Mouse (Mus musculus) neural tube, embryonic 15.5 days (tissue): Measurements from ENCODE around the gene Fam166b. TPM values are rescaled to one million over a fixed set of nuclear protein-coding genes. Genes with fewer than 3 reads are reported as not detected.

Source experiments
- ATAC-seq: fragments of 200-750 bp; cut with Nextera tagmentation; 2 replicates; pipeline ENCODE4 v1.8.0; 2017; ENCODE audit warnings: mild to moderate bottlenecking, moderate TSS enrichment, moderate library complexity; ENCODE audit not compliant: low FRiP score
- H3K27ac ChIP-seq: fragments of 300-500 bp; sonication (generic); replicated peaks from 2 replicates; pipeline ENCODE4 v1.5.1; 2015; ENCODE audit warnings: mild to moderate bottlenecking, inconsistent platforms
- H3K27me3 ChIP-seq: fragments of 300-500 bp; sonication (generic); replicated peaks from 2 replicates; pipeline ENCODE4 v1.6.1; 2015; ENCODE audit warnings: inconsistent platforms
- H3K36me3 ChIP-seq: fragments of 300-500 bp; sonication (generic); 2 replicates; pipeline ENCODE4 v1.6.1; 2015; ENCODE audit warnings: inconsistent platforms
- H3K4me1 ChIP-seq: fragments of 300-500 bp; sonication (generic); 2 replicates; pipeline ENCODE4 v1.6.1; 2015; ENCODE audit warnings: inconsistent platforms
- H3K4me2 ChIP-seq: fragments of 300-500 bp; sonication (generic); 2 replicates; pipeline ENCODE4 v1.6.1; 2015; ENCODE audit warnings: inconsistent platforms, mild to moderate bottlenecking, moderate library complexity
- H3K4me3 ChIP-seq: fragments of 300-500 bp; sonication (generic); replicated peaks from 2 replicates; pipeline ENCODE4 v1.5.1; 2015; ENCODE audit warnings: mild to moderate bottlenecking, inconsistent platforms
- H3K9ac ChIP-seq: fragments of 300-500 bp; sonication (generic); replicated peaks from 2 replicates; pipeline ENCODE4 v1.6.1; 2015; ENCODE audit warnings: mild to moderate bottlenecking, inconsistent platforms
- H3K9me3 ChIP-seq: fragments of 300-500 bp; sonication (generic); replicated peaks from 2 replicates; pipeline ENCODE4 v1.6.1; 2016; ENCODE audit warnings: inconsistent platforms
- WGBS: fragments of 180-500 bp; shearing (Covaris S2); methylation state at CpG from one replicate; pipeline ENCODE4 v1.1.7; 2015; ENCODE audit warnings: mixed read lengths; 5-methylcytosine and 5-hydroxymethylcytosine counted together
- polyA plus RNA-seq: library from polyadenylated mRNA; unstranded; fragments of >200 nt; fragmentation: Nextera tagmentation; extraction: Ambion mirVana; gene quantifications from 2 replicates; pipeline ENCODE4 v1.2.1, GENCODE M21; 2015

Gene Fam166b
- polyA plus RNA-seq, 1 experiment from 2014 or later: 2.6 TPM

DNA sequence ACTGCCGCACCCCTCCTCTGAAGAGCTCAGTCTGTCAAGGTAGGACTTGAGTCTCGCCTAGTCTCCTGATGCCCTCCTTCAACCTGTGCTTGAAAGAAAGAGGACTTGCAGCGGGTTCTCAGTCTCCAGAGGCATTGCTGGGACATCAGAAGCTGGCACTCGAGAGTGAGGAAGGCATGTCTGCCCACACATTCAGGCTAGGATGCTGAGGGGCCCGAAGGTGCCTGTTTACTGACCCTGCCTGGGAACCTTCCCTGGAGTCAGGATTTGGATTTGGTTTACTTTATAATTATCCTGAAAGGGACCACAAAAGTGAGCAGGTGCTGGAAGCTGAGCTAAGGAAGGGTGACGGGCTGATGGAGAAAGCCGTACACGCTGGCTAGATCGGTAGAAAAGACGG lies 27.4 kb downstream of the Fam166b start:
- 91% methylated on average over 10 of the region's 10 CpGs for WGBS

DNA sequence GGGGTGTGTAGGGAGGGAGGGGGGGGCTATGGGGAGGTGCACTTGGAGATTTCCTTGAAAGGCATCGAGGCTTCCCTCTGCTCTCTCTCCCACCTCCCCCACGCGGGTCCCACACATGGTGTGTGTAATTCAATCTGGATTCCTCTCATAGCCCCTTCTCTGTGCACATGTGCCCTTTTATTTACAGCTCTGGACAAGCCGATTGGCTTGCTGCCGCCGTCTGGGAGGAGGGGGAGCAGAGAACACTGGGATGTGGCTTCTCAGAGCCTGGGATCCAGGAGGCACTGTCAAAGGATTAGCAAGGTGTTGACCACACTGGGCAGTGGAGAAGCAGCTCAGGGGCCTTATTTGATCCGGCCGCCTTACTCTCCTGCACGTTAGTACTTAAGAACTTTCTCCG lies 28.0 kb downstream of the Fam166b start:
- Histone ChIP-seq H3K36me3 (no peaks in the 10 kb centered on the region), H3K9me3 (no peaks in the 10 kb centered on the region), H3K27me3 (no peaks in the 10 kb centered on the region), H3K4me2 (no peak overlapping the region), H3K4me1 (peaks cover 40% of the 10 kb centered on the region), H3K27ac (no peak overlapping the region), H3K9ac (no peak overlapping the region), H3K4me3 (no peak overlapping the region)
- WGBS: 32% methylated on average over 10 of the region's 10 CpGs
- no peak for ATAC-seq

More for the DNA sequence above, 27.4 kb downstream of the Fam166b start:
- no peaks in the 10 kb centered on the region for H3K36me3 ChIP-seq
- H3K27ac ChIP-seq: no peak overlapping the region
- no peaks in the 10 kb centered on the region for H3K9me3 ChIP-seq
- no peak overlapping the region for H3K4me3 ChIP-seq
- no peak for ATAC-seq
- peaks cover 43% of the 10 kb centered on the region for H3K4me1 ChIP-seq
- H3K4me2 ChIP-seq: no peak overlapping the region
- H3K27me3 ChIP-seq: no peaks in the 10 kb centered on the region
- H3K9ac ChIP-seq: no peak overlapping the region

DNA sequence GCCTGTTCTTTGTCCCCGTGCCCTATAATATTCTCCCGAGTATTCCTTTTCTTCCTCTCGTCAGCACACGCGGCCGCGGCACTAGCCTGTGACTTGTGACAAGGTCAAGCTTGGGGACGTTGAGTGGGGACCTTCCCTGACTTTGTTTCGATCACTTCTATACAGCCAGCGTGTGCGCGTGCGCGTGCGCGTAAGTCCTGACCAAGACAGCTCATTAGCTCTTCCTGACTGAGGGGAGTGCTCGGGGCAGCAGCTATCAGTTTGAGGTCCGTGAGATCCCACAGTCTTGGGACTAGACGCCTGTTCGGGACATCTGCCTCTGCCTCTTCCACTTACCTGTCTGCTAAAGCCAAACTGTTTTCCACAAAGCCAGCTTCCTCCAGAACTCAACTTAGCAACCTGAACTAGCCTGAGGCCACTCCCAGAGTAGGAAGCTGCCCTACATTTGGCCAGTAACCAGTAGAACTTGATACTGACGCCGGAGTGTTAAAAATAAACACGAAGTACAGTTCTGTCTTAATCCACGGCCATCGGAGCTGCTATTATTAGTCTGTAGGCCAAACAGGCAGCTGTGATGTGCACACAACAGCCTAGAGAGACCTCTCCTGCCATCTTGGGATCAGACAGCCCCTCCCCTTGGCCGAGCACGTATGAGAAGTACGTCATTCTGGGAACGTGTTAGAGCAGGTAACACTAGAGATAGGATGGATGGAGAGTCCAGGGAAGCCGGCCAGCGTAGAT lies 29.4 kb downstream of the Fam166b start:
- Histone ChIP-seq H3K9ac (no peak overlapping the region), H3K9me3 (no peaks in the 10 kb centered on the region), H3K4me1 (peaks cover 30% of the 10 kb centered on the region), H3K4me2 (peak overlapping the region; percentile 17; the same call in 1 of the 2 replicates), H3K27me3 (no peaks in the 10 kb centered on the region), H3K36me3 (no peaks in the 10 kb centered on the region), H3K27ac (peak overlapping the region; percentile 66), H3K4me3 (no peak overlapping the region)
- 81% methylated on average over 31 of the region's 31 CpGs for WGBS
- ATAC-seq: no peak

DNA sequence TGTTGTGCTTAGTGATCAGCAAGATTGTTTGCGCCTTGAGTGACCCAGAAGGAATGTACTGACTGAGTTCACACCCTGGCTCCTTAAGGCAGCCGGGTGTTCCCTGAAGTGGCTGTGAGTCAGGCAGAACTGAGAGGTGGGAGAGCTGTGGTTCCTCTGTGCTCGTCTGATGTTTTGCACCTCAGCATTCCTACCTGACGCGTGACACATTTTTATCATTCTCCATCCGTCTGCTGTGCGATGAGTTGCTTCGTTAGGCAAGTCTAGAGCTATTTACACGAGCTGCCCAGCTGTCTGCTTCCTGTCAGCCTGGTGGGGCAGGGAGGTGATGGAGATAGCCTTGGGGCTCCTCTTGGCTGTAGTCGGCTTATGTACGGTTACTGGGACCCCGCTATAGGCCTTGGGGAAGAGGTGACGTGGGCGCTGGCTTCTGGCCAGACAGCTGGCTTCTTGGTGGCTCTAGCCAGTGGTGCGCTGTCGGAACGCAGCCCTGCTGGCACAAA lies 30.1 kb downstream of the Fam166b start:
- Histone ChIP-seq H3K9ac (no peak overlapping the region), H3K4me1 (peaks cover 34% of the 10 kb centered on the region)

DNA sequence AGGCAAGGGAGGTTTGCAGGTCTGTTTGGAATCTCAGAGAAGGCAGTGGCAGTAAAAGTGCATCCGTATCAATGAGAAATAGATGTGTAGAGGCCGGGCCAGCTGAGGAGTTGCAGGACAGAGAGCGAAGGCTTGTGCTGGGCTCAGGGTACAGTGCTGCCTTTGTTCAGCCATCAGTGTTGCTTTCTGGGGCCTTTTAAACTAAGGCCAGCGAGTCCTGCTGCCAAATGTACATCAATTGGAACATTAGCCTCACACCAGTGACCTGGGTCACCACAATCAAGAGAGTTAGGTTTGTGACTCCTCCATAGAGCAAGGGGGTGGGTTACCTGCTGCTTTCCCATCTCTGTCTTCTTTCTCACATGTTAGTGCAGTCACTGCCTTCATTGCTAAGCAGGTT lies 30.9 kb downstream of the Fam166b start:
- no peaks in the 10 kb centered on the region for H3K27me3 ChIP-seq
- peak overlapping the region; percentile 66 for H3K27ac ChIP-seq
- H3K9ac ChIP-seq: no peak overlapping the region
- H3K9me3 ChIP-seq: no peaks in the 10 kb centered on the region
- H3K36me3 ChIP-seq: no peaks in the 10 kb centered on the region
- no peak overlapping the region for H3K4me3 ChIP-seq
- 63% methylated on average over 4 of the region's 4 CpGs for WGBS
- H3K4me1 ChIP-seq: peaks cover 34% of the 10 kb centered on the region
- H3K4me2 ChIP-seq: no peak overlapping the region
- no peak for ATAC-seq

More for the DNA sequence above, 30.1 kb downstream of the Fam166b start:
- Histone ChIP-seq H3K4me2 (peak overlapping the region; percentile 17; the same call in 1 of the 2 replicates), H3K27me3 (no peaks in the 10 kb centered on the region), H3K36me3 (no peaks in the 10 kb centered on the region), H3K27ac (peak overlapping the region; percentile 66), H3K9me3 (no peaks in the 10 kb centered on the region), H3K4me3 (no peak overlapping the region)
- 0 out of 2 replicates have a peak, but pooled peaks have one; percentile 21 for ATAC-seq
- WGBS: 51% methylated on average over 17 of the region's 17 CpGs

DNA sequence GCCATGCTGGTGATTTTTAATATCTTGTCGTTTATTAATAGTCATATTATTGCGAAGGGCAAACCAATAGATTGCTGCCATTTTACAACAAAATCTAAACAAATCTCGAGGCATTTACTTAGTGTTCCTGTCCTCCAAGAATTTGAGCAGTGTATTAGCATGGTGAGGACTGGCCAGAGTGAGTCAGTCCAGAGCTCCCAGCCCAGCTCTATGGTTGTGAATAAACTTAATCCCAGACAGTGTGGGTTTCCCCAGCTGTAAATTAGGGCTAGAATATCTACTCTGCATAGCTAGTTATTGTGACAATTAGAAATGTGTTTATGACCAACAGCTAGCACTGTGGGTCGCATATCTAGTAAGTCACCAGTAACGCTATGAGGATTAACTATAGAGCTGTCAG lies 32.6 kb downstream of the Fam166b start:
- Histone ChIP-seq H3K4me2 (no peak overlapping the region), H3K4me1 (peaks cover 33% of the 10 kb centered on the region), H3K27me3 (no peaks in the 10 kb centered on the region), H3K9ac (no peak overlapping the region), H3K36me3 (no peaks in the 10 kb centered on the region; the same call in 1 of the 2 replicates), H3K9me3 (no peaks in the 10 kb centered on the region), H3K4me3 (no peak overlapping the region), H3K27ac (no peak overlapping the region)
- WGBS: 87% methylated on average over 5 of the region's 5 CpGs
- no peak for ATAC-seq

DNA sequence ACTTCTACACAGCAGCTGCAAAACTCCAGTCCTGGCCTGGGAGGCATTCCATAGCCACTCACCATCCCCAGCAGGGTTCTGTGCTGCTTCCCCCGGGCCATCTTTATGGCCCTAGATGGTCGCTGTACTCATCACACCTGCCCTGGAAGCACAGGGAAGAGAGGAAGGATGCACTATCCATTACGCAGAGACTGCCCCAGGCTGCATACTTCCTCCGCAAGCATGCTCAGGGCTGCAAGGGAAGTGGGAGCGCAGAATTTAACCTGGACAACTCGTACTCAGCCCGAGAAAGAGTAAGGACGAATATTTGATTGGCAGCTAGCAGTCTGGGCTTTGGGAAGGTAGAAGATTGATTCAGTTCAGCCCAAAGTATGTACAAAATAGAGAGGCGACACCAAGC lies 33.1 kb downstream of the Fam166b start:
- Histone ChIP-seq H3K4me1 (peaks cover 30% of the 10 kb centered on the region), H3K9ac (no peak overlapping the region), H3K27me3 (no peaks in the 10 kb centered on the region), H3K4me2 (no peak overlapping the region), H3K36me3 (no peaks in the 10 kb centered on the region; the same call in 1 of the 2 replicates), H3K27ac (no peak overlapping the region), H3K4me3 (no peak overlapping the region), H3K9me3 (no peaks in the 10 kb centered on the region)
- ATAC-seq: no peak
- 70% methylated on average over 9 of the region's 9 CpGs for WGBS

DNA sequence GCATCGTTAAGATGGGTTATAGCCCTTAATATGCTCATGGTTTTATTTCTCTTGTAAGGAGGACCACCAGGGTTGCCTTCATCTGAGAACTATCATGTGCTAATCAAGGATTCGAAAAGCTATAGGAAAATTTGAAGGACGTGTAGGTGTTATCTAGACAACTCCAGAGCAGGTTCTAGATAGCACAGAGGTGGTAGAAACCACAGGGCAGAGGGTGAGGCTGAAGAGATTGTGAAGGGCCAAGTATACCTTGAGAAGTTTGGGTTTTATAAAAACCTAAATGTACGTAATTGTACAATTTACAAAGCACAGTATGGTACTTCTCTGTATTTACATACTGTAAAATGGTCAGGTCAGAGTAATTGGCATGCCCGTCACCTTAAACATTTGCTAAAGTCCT lies 33.8 kb downstream of the Fam166b start:
- Histone ChIP-seq H3K4me3 (no peak overlapping the region), H3K36me3 (no peaks in the 10 kb centered on the region; the same call in 1 of the 2 replicates), H3K4me1 (peaks cover 27% of the 10 kb centered on the region), H3K27me3 (no peaks in the 10 kb centered on the region), H3K27ac (peak overlapping the region; percentile 33; the same call in 1 of the 2 replicates), H3K9me3 (no peaks in the 10 kb centered on the region), H3K9ac (no peak overlapping the region), H3K4me2 (no peak overlapping the region)
- WGBS: 89% methylated on average over 5 of the region's 5 CpGs
- no peak for ATAC-seq

DNA sequence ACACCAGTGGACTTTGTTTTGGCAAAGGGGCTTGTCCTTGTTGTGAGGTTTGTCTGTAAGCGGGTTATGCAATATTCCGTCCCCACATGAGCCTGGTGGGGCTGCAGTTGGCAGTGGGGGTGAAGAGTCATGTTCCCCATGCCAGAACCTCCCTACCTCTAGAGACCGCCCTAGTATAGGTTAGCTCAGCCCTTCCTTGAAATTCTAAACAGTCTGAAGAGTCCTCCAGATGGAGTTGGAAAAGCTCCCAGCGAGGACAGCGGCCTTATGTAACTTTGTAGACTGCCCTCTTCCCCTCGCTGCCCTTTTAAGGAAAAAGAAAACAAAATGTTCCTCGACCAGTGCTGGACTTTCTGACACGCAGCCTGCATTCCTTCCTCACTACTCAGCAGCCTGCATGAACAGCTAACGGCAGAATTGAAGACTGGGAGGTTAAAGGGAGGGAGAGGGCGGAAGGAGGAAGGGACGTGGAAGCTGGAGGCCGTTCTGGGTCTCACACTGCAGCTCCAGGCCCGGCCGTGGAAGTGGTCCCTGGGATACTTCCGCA lies 34.5 kb downstream of the Fam166b start:
- H3K27me3 ChIP-seq: no peaks in the 10 kb centered on the region
- H3K9ac ChIP-seq: no peak overlapping the region
- H3K4me3 ChIP-seq: no peak overlapping the region
- H3K9me3 ChIP-seq: no peaks in the 10 kb centered on the region
- peak overlapping the region; percentile 33 for H3K27ac ChIP-seq
- no peak for ATAC-seq
- no peaks in the 10 kb centered on the region; the same call in 1 of the 2 replicates for H3K36me3 ChIP-seq
- 68% methylated on average over 15 of the region's 15 CpGs for WGBS
- H3K4me2 ChIP-seq: no peak overlapping the region
- H3K4me1 ChIP-seq: peaks cover 22% of the 10 kb centered on the region

DNA sequence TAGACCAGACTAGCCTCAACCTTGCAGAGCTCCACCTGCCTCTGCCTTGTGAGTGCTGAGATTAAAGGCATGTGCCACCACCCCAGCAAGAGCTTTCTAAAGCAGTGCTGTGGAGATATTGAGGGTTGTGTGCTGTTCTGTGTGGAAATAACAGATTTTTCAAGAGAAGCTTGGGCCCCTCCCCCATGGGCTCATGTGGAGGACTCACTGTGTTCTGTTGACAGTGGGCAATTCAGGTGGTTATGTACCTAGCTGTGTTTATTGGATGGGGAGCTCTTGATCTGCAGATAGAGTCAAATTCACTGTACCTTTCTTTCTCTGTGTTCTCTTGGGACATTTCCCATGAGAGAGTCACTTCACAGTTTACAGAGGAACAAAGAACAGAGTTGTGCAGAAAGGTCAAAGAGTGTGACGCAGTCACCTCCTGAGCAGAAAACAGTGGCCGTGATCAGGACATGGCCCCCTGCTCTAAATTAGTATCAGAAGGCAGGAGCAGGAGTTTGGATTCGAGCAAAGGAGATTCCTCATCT lies 37.3 kb downstream of the Fam166b start:
- no peaks in the 10 kb centered on the region for H3K9me3 ChIP-seq
- H3K4me3 ChIP-seq: no peak overlapping the region
- no peak for ATAC-seq
- 79% methylated on average over 3 of the region's 3 CpGs for WGBS
- H3K4me2 ChIP-seq: no peak overlapping the region
- no peak overlapping the region for H3K9ac ChIP-seq
- H3K27me3 ChIP-seq: no peaks in the 10 kb centered on the region
- H3K36me3 ChIP-seq: no peaks in the 10 kb centered on the region; the same call in 1 of the 2 replicates
- no peak overlapping the region for H3K27ac ChIP-seq
- 0 out of 2 replicates have a peak, but pooled peaks cover 8% of the 10 kb centered on the region for H3K4me1 ChIP-seq

DNA sequence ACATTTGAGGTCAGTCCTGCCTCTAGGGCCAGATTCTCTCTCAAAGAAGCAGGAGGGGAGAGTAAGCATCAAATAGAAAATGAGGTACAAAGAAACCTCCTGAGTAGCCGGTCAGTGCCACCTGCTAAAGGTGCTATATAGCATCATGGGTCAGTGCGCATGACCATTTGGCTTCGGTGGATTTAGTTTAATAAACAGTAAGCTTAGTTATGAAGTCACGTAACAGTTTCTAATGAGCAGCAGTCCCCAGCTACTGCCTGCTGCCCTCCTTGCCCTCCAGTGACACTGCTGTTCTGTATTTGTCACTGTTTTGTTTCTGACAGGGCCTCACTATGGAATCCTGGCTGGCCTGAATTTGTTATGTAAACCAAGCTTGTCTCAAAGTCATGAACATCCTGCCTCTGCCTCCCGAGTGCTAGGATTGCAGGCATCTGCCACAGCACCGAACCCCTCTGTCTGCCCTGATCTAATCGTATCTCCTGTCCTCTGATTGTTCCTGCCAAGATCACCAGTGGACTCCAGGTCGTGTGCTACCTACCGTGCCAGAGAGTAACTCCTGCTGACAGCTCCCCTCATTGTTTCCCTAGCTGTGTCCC lies 39.0 kb downstream of the Fam166b start:
- Histone ChIP-seq H3K27me3 (no peaks in the 10 kb centered on the region), H3K4me1 (peaks cover 9% of the 10 kb centered on the region; the same call in 1 of the 2 replicates), H3K27ac (no peak overlapping the region), H3K36me3 (no peaks in the 10 kb centered on the region; the same call in 1 of the 2 replicates), H3K4me2 (no peak overlapping the region), H3K4me3 (no peak overlapping the region), H3K9me3 (no peaks in the 10 kb centered on the region), H3K9ac (no peak overlapping the region)
- ATAC-seq: no peak
- 69% methylated on average over 9 of the region's 9 CpGs for WGBS
